Mouse (Mus musculus) embryonic facial prominence, embryonic 11.5 days (tissue): Measurements from ENCODE around the gene Maml3. TPM values are rescaled to one million over a fixed set of nuclear protein-coding genes. Genes with fewer than 3 reads are reported as not detected.

Experiments
- ATAC-seq: fragments of 200-750 bp; cut with Nextera tagmentation; replicated peaks from 2 replicates; pipeline ENCODE4 v1.8.0; 2017; ENCODE audit warnings: low read depth; ENCODE audit not compliant: insufficient number of reproducible peaks, low FRiP score, low TSS enrichment
- DNase-seq: peaks from one replicate; pipeline ENCODE4 v3.0.0-alpha.2; 2015; ENCODE audit warnings: low spot score
- H3K27ac ChIP-seq: fragments of 300-500 bp; sonication (generic); replicated peaks from 2 replicates; pipeline ENCODE4 v1.5.1; 2014; ENCODE audit warnings: mild to moderate bottlenecking, low read depth, low read length, control low read depth
- H3K27me3 ChIP-seq: fragments of 300-500 bp; sonication (generic); 2 replicates; pipeline ENCODE4 v1.6.1; 2014; ENCODE audit warnings: mild to moderate bottlenecking, low read length, moderate library complexity, mixed read lengths; ENCODE audit not compliant: control insufficient read depth, insufficient read depth
- H3K36me3 ChIP-seq: fragments of 300-500 bp; sonication (generic); replicated peaks from 2 replicates; pipeline ENCODE4 v1.6.1; 2014; ENCODE audit warnings: low read depth, mild to moderate bottlenecking, low read length, moderate library complexity, mixed read lengths; ENCODE audit not compliant: control insufficient read depth, insufficient read depth
- H3K4me1 ChIP-seq: fragments of 300-500 bp; sonication (generic); 2 replicates; pipeline ENCODE4 v1.6.1; 2014; ENCODE audit warnings: low read length, mixed read lengths; ENCODE audit not compliant: control insufficient read depth, insufficient read depth
- H3K4me2 ChIP-seq: fragments of 300-500 bp; sonication (generic); 2 replicates; pipeline ENCODE4 v1.6.1; 2014; ENCODE audit warnings: low read depth, mild to moderate bottlenecking, control low read depth, low read length, moderate library complexity
- H3K4me3 ChIP-seq: fragments of 300-500 bp; sonication (generic); 2 replicates; pipeline ENCODE4 v1.5.1; 2014; ENCODE audit warnings: low read depth, low read length, control low read depth
- H3K9ac ChIP-seq: fragments of 300-500 bp; sonication (generic); replicated peaks from 2 replicates; pipeline ENCODE4 v1.6.1; 2014; ENCODE audit warnings: mild to moderate bottlenecking, control low read depth, low read length
- H3K9me3 ChIP-seq: fragments of 300-500 bp; sonication (generic); replicated peaks from 2 replicates; pipeline ENCODE4 v1.6.1; 2016; ENCODE audit warnings: mild to moderate bottlenecking, low read length, inconsistent platforms, mixed read lengths; ENCODE audit not compliant: control insufficient read depth
- WGBS: fragments of 180-500 bp; shearing (Covaris S2); extraction: QIAGEN DNeasy Blood & Tissue Kit; methylation state at CpG from one replicate; pipeline ENCODE4 v1.1.7; 2014; 5-methylcytosine and 5-hydroxymethylcytosine counted together
- polyA plus RNA-seq: library from polyadenylated mRNA; unstranded; fragments of >200 nt; fragmentation: Nextera tagmentation; extraction: Ambion mirVana; gene quantifications from 2 replicates; pipeline ENCODE4 v1.2.1, GENCODE M21; 2014

The Maml3 gene
- polyA plus RNA-seq, 1 experiment from 2014 or later, result 4.4 TPM

- H3K9me3 ChIP-seq, result no peaks in the 10 kb centered on the region
- 85% methylated on average over 5 of the region's 5 CpGs for WGBS
- H3K36me3 ChIP-seq, result no peaks in the 10 kb centered on the region
- no peaks in the 10 kb centered on the region for H3K27me3 ChIP-seq
- H3K27ac ChIP-seq, result no peak overlapping the region
- no peak overlapping the region for H3K9ac ChIP-seq
- no peak overlapping the region for H3K4me2 ChIP-seq
- ATAC-seq, result no peak
- H3K4me3 ChIP-seq, result no peak overlapping the region
- DNase-seq, result no peak
- no peaks in the 10 kb centered on the region for H3K4me1 ChIP-seq
Observed at GRCm38 (mm10) chr3:51773587-51773986, 331.3 kb downstream of the Maml3 start.

GRCm38 (mm10) chr3:51771839-51772630, 332.8 kb downstream of the Maml3 start:
- WGBS, result 64% methylated on average over 9 of the region's 9 CpGs
- no peaks in the 10 kb centered on the region for H3K36me3 ChIP-seq
- DNase-seq (no peak), ATAC-seq (no peak)
- H3K9me3 ChIP-seq, result no peaks in the 10 kb centered on the region
- H3K4me3 ChIP-seq, result no peak overlapping the region
- H3K4me2 ChIP-seq, result no peak overlapping the region
- no peaks in the 10 kb centered on the region for H3K27me3 ChIP-seq
- H3K4me1 ChIP-seq, result no peaks in the 10 kb centered on the region
- H3K9ac ChIP-seq, result no peak overlapping the region
- no peak overlapping the region for H3K27ac ChIP-seq

- no peak for DNase-seq
- Histone ChIP-seq H3K4me3 (no peak overlapping the region), H3K36me3 (no peaks in the 10 kb centered on the region), H3K27me3 (no peaks in the 10 kb centered on the region), H3K9ac (no peak overlapping the region), H3K4me1 (no peaks in the 10 kb centered on the region), H3K9me3 (no peaks in the 10 kb centered on the region), H3K27ac (no peak overlapping the region), H3K4me2 (no peak overlapping the region)
- no peak for ATAC-seq
- 89% methylated on average over 6 of the region's 6 CpGs for WGBS
Observed at GRCm38 (mm10) chr3:51769196-51769595, 335.7 kb downstream of the Maml3 start.

GRCm38 (mm10) chr3:51765220-51765923, 339.5 kb downstream of the Maml3 start:
- Histone ChIP-seq H3K27me3 (no peaks in the 10 kb centered on the region), H3K9me3 (no peaks in the 10 kb centered on the region), H3K27ac (no peak overlapping the region), H3K4me3 (no peak overlapping the region), H3K9ac (no peak overlapping the region), H3K36me3 (no peaks in the 10 kb centered on the region), H3K4me2 (no peak overlapping the region), H3K4me1 (no peaks in the 10 kb centered on the region)
- 82% methylated on average over 12 of the region's 12 CpGs for WGBS
- ATAC-seq (no peak), DNase-seq (no peak)

GRCm38 (mm10) chr3:51764175-51764574, 340.7 kb downstream of the Maml3 start:
- no peaks in the 10 kb centered on the region for H3K9me3 ChIP-seq
- WGBS, result 92% methylated on average over 3 of the region's 3 CpGs
- H3K27me3 ChIP-seq, result no peaks in the 10 kb centered on the region
- no peak overlapping the region for H3K4me2 ChIP-seq
- DNase-seq (no peak), ATAC-seq (no peak)
- no peak overlapping the region for H3K27ac ChIP-seq
- H3K4me3 ChIP-seq, result no peak overlapping the region
- no peaks in the 10 kb centered on the region for H3K36me3 ChIP-seq
- H3K4me1 ChIP-seq, result no peaks in the 10 kb centered on the region
- no peak overlapping the region for H3K9ac ChIP-seq

GRCm38 (mm10) chr3:51762900-51763299, 342.0 kb downstream of the Maml3 start:
- H3K4me1 ChIP-seq, result no peaks in the 10 kb centered on the region
- H3K36me3 ChIP-seq, result no peaks in the 10 kb centered on the region
- no peak overlapping the region for H3K9ac ChIP-seq
- ATAC-seq (no peak), DNase-seq (no peak)
- no peak overlapping the region for H3K27ac ChIP-seq
- no peak overlapping the region for H3K4me2 ChIP-seq
- 91% methylated on average over 10 of the region's 10 CpGs for WGBS
- H3K27me3 ChIP-seq, result no peaks in the 10 kb centered on the region
- no peak overlapping the region for H3K4me3 ChIP-seq
- H3K9me3 ChIP-seq, result no peaks in the 10 kb centered on the region

- Histone ChIP-seq H3K4me3 (no peak overlapping the region), H3K4me2 (no peak overlapping the region), H3K4me1 (no peaks in the 10 kb centered on the region), H3K36me3 (no peaks in the 10 kb centered on the region), H3K27me3 (no peaks in the 10 kb centered on the region), H3K9me3 (no peaks in the 10 kb centered on the region), H3K9ac (no peak overlapping the region), H3K27ac (no peak overlapping the region)
- ATAC-seq (no peak), DNase-seq (no peak)
- WGBS, result 73% methylated on average over 3 of the region's 3 CpGs
Observed at GRCm38 (mm10) chr3:51759534-51759933, 345.3 kb downstream of the Maml3 start.

- Histone ChIP-seq H3K4me1 (no peaks in the 10 kb centered on the region), H3K36me3 (no peaks in the 10 kb centered on the region), H3K9ac (no peak overlapping the region), H3K4me2 (no peak overlapping the region), H3K27me3 (no peaks in the 10 kb centered on the region), H3K4me3 (no peak overlapping the region), H3K27ac (no peak overlapping the region), H3K9me3 (no peaks in the 10 kb centered on the region)
- ATAC-seq, result no peak
- no peak for DNase-seq
- WGBS, result 89% methylated on average over 5 of the region's 5 CpGs
Observed at GRCm38 (mm10) chr3:51757032-51757431, 347.8 kb downstream of the Maml3 start.
